Comparison of ENCODE assay signal across 9 mouse cellular contexts in genomic region chr16:58497886-58498713, GRCm38 (mm10). TPM values are rescaled to one million over a fixed set of nuclear protein-coding genes. Genes with fewer than 3 reads are reported as not detected.
DNase-seq lines count a peak whose midpoint lies in the region; ATAC-seq and TF ChIP-seq lines count a peak whose summit lies in the region.
"Had no signal": no experiment of that assay in that cellular context is flagged by ENCODE, and none has a peak within 500 bp of the region (broad histone marks: within the 10 kb centered on the region; RNA-seq: fewer than 3 reads in every experiment).

No protein-coding gene starts in this region.

- peaks cover 22% of the 10 kb centered on the region for H3K4me1 ChIP-seq in lung, embryonic 14.5 days (ENCODE audit: insufficient read depth)
- peaks cover 31% of the 10 kb centered on the region for H3K4me1 ChIP-seq in lung, adult 2 months (ENCODE audit: control insufficient read depth, insufficient read depth, low read length)
- H3K4me1 ChIP-seq in liver, embryonic 12.5 days, result peaks cover 80% of the 10 kb centered on the region
- peaks cover 22% of the 10 kb centered on the region for H3K4me1 ChIP-seq in stomach, embryonic 16.5 days (ENCODE audit: control insufficient read depth, insufficient read depth, low read length)

- peak overlapping the region; percentile 26 for H3K27ac ChIP-seq in lung, embryonic 14.5 days (ENCODE audit: low read depth)
- H3K27ac ChIP-seq in liver, embryonic 12.5 days, result peak overlapping the region; percentile 97
- H3K27ac ChIP-seq in stomach, embryonic 16.5 days (ENCODE audit: low read length), result peak overlapping the region; percentile 26; the same call in 1 of the 2 replicates

- H3K4me2 ChIP-seq in lung, embryonic 14.5 days, result no peak overlapping the region
- peak overlapping the region; percentile 51 for H3K4me2 ChIP-seq in liver, embryonic 12.5 days
- no peak overlapping the region for H3K4me2 ChIP-seq in stomach, embryonic 16.5 days (ENCODE audit: low read depth, low read length)

- no peak overlapping the region for H3K4me3 ChIP-seq in lung, embryonic 14.5 days (ENCODE audit: low read depth, low read length)
- no peak overlapping the region for H3K4me3 ChIP-seq in lung, adult 2 months (replicated peaks; ENCODE audit: extremely low read depth, low read depth, low read length)
- no peak overlapping the region for H3K4me3 ChIP-seq in liver, embryonic 12.5 days
- H3K4me3 ChIP-seq in stomach, embryonic 16.5 days (replicated peaks; ENCODE audit: low read length), result no peak overlapping the region

- H3K36me3 ChIP-seq in lung, embryonic 14.5 days (ENCODE audit: insufficient read depth), result peaks cover 4% of the 10 kb centered on the region; the same call in 1 of the 2 replicates
- H3K36me3 ChIP-seq in liver, embryonic 12.5 days, result peaks cover 43% of the 10 kb centered on the region
- no peaks in the 10 kb centered on the region for H3K36me3 ChIP-seq in stomach, embryonic 16.5 days (ENCODE audit: control insufficient read depth, insufficient read depth, low read length)

- 54% methylated on average over 9 of the region's 9 CpGs for WGBS in lung, embryonic 14.5 days
- WGBS in lung, adult 2 months, result 41% methylated on average over 9 of the region's 9 CpGs
- WGBS in liver, embryonic 12.5 days (ENCODE audit: insufficient replicate concordance), result 18% methylated on average over 9 of the region's 9 CpGs
- WGBS in stomach, embryonic 16.5 days, result 57% methylated on average over 9 of the region's 9 CpGs

- no peak for ATAC-seq in lung, embryonic 14.5 days (ENCODE audit: insufficient read depth)
- peak; percentile 94 for ATAC-seq in liver, embryonic 12.5 days
- ATAC-seq in stomach, embryonic 16.5 days (ENCODE audit: insufficient read depth, low FRiP score), result peak; percentile 52

- H3K27me3 ChIP-seq in lung, embryonic 14.5 days (ENCODE audit: insufficient read depth, low read length), result no peaks in the 10 kb centered on the region
- H3K27me3 ChIP-seq in liver, embryonic 12.5 days (replicated peaks), result no peaks in the 10 kb centered on the region
- H3K27me3 ChIP-seq in stomach, embryonic 16.5 days (ENCODE audit: control insufficient read depth, insufficient read depth, low read length), result no peaks in the 10 kb centered on the region

- no peak overlapping the region for H3K9ac ChIP-seq in lung, embryonic 14.5 days
- peak overlapping the region; percentile 60 for H3K9ac ChIP-seq in liver, embryonic 12.5 days
- no peak overlapping the region for H3K9ac ChIP-seq in stomach, embryonic 16.5 days (ENCODE audit: low read length)

- H3K9me3 ChIP-seq in lung, embryonic 14.5 days (ENCODE audit: low read depth, low read length), result no peaks in the 10 kb centered on the region
- H3K9me3 ChIP-seq in liver, embryonic 12.5 days (replicated peaks), result no peaks in the 10 kb centered on the region
- no peaks in the 10 kb centered on the region for H3K9me3 ChIP-seq in stomach, embryonic 16.5 days (replicated peaks; ENCODE audit: control insufficient read depth, low read length)

- DNase-seq in lung, embryonic 14.5 days, result no peak
- no peak for DNase-seq in lung, adult 2 months
- DNase-seq in c-Kit-positive CD71-positive TER-119-negative erythroid progenitor cells, embryonic 14.5 days (ENCODE audit: low read depth), result peak; percentile 81
- DNase-seq in left cerebral cortex, adult 9 months (ENCODE audit: low spot score in 2 of 2), result no peak
- no peak for DNase-seq in embryo, embryonic 10 days (ENCODE audit: low spot score)
- no peak for DNase-seq in layer of hippocampus, postnatal 25 days (ENCODE audit: extremely low spot score in 1 of 2, low spot score in 1 of 2)
- DNase-seq: cerebellum, adult 11 months had no signal

- TF ChIP-seq CTCF in lung, embryonic 14.5 days (IDR thresholded peaks at IDR 0.05; ENCODE audit: low read depth), result no peak
- TF ChIP-seq CTCF in lung, adult 2 months (IDR thresholded peaks at IDR 0.05; ENCODE audit: insufficient read depth, low read length), result no peak

- no peak for TF ChIP-seq POLR2A in lung, adult 2 months (IDR thresholded peaks at IDR 0.05; ENCODE audit: borderline replicate concordance, extremely low read depth, low read depth, low read length)

RNA-seq across cellular contexts. Expression of gene St3gal6, which starts 25.9 kb away (rescaled TPM):
- 26.6 and 30.2 TPM in 2 replicates for polyA plus RNA-seq in lung, embryonic 14.5 days (2014; fragmentation: Nextera tagmentation; extraction: Ambion mirVana)
- polyA plus RNA-seq in lung, adult 2 months (2012; rRNA removed), result 38.8 and 60.1 TPM in 2 replicates
- 60.1 TPM in 2 replicates for polyA plus RNA-seq in liver, embryonic 12.5 days (2016; fragmentation: Nextera tagmentation; extraction: Ambion mirVana)
- 11.7 and 14.7 TPM in 2 replicates for polyA plus RNA-seq in stomach, embryonic 16.5 days (2015; fragmentation: Nextera tagmentation; extraction: Ambion mirVana)
- total RNA-seq in layer of hippocampus, postnatal 25 days (2021), result 10 to 100 TPM in 1 of 2 experiments, 1 to 10 TPM in 1; 9.9 to 15.9 TPM

Comparison
In these comparisons a context has a peak if more than half of its experiments do, and no peak if none do; other contexts are left out.
1. H3K27ac ChIP-seq: peak in every context shown above with its lines; median percentile 97 in liver, embryonic 12.5 days; 26 in lung, embryonic 14.5 days; 26 in stomach, embryonic 16.5 days.